Mouse (Mus musculus) left cerebral cortex, adult 11 months (tissue): ENCODE data around the gene Prr5l.
"Not testable (repeated sequence)": the region's sequence is repeated elsewhere in the genome, so short reads cannot be mapped to it uniquely, and the experiment has no call there.

Experiments used
- DNase-seq: peaks from one replicate; pipeline ENCODE4 v3.0.0; 2022; ENCODE audit warnings: low spot score

The Prr5l gene

GRCm38 (mm10) chr2:101762955-101763386 is 119.9 kb downstream of the Prr5l start:
- no peak for DNase-seq

GRCm38 (mm10) chr2:101762405-101762804 is 120.4 kb downstream of the Prr5l start:
- no peak for DNase-seq

GRCm38 (mm10) chr2:101761898-101762297 is 120.9 kb downstream of the Prr5l start:
- DNase-seq = no peak

- DNase-seq = no peak
Observed at GRCm38 (mm10) chr2:101759523-101760277, 123.1 kb downstream of the Prr5l start.

GRCm38 (mm10) chr2:101757806-101758205 is 125.0 kb downstream of the Prr5l start:
- no peak for DNase-seq

GRCm38 (mm10) chr2:101756069-101756753 is 126.6 kb downstream of the Prr5l start:
- DNase-seq = no peak

GRCm38 (mm10) chr2:101754939-101755555 is 127.8 kb downstream of the Prr5l start:
- no peak for DNase-seq

GRCm38 (mm10) chr2:101754428-101754827 is 128.4 kb downstream of the Prr5l start:
- DNase-seq = no peak

- DNase-seq = no peak
Observed at GRCm38 (mm10) chr2:101752979-101753378, 129.8 kb downstream of the Prr5l start.

GRCm38 (mm10) chr2:101752402-101752801 is 130.4 kb downstream of the Prr5l start:
- no peak for DNase-seq

GRCm38 (mm10) chr2:101751236-101751922 is 131.4 kb downstream of the Prr5l start:
- no peak for DNase-seq

- DNase-seq = no peak
Observed at GRCm38 (mm10) chr2:101746537-101746936, 136.3 kb downstream of the Prr5l start.

GRCm38 (mm10) chr2:101745656-101746055 is 137.2 kb downstream of the Prr5l start:
- not testable (repeated sequence) for DNase-seq

GRCm38 (mm10) chr2:101742072-101742860 is 140.6 kb downstream of the Prr5l start:
- no peak for DNase-seq

- no peak for DNase-seq
Observed at GRCm38 (mm10) chr2:101741653-101742052, 141.2 kb downstream of the Prr5l start.

GRCm38 (mm10) chr2:101739914-101740313 is 142.9 kb downstream of the Prr5l start:
- DNase-seq = no peak

GRCm38 (mm10) chr2:101733564-101733963 is 149.3 kb downstream of the Prr5l start:
- DNase-seq = peak; percentile 8

GRCm38 (mm10) chr2:101732777-101733210 is 150.0 kb downstream of the Prr5l start:
- DNase-seq = no peak

- DNase-seq = no peak
Observed at GRCm38 (mm10) chr2:101730972-101731371, 151.9 kb downstream of the Prr5l start.

GRCm38 (mm10) chr2:101729472-101729871 is 153.4 kb downstream of the Prr5l start:
- no peak for DNase-seq

GRCm38 (mm10) chr2:101727787-101728186 is 155.0 kb downstream of the Prr5l start:
- DNase-seq = no peak
